Mouse (Mus musculus) neural tube, embryonic 14.5 days (tissue): ENCODE results near the gene Epha1. TPM values are rescaled to one million over a fixed set of nuclear protein-coding genes. Genes with fewer than 3 reads are reported as not detected.

Experiments used
- ATAC-seq: fragments of 200-750 bp; cut with Nextera tagmentation; 2 replicates; pipeline ENCODE4 v1.8.0; 2017; ENCODE audit warnings: low read depth, mild to moderate bottlenecking, moderate TSS enrichment, moderate library complexity
- H3K27ac ChIP-seq: fragments of 300-500 bp; sonication (generic); 2 replicates; pipeline ENCODE4 v1.5.1; 2014; ENCODE audit warnings: low read depth, mild to moderate bottlenecking, control low read depth, low read length, moderate library complexity, mixed read lengths
- H3K27me3 ChIP-seq: fragments of 300-500 bp; sonication (generic); 2 replicates; pipeline ENCODE4 v1.6.1; 2014; ENCODE audit warnings: low read length; ENCODE audit not compliant: control insufficient read depth, insufficient read depth
- H3K36me3 ChIP-seq: fragments of 300-500 bp; sonication (generic); 2 replicates; pipeline ENCODE4 v1.6.1; 2014; ENCODE audit warnings: low read length, mixed read lengths; ENCODE audit not compliant: control insufficient read depth, insufficient read depth
- H3K4me1 ChIP-seq: fragments of 300-500 bp; sonication (generic); 2 replicates; pipeline ENCODE4 v1.6.1; 2014; ENCODE audit warnings: low read length; ENCODE audit not compliant: control insufficient read depth, insufficient read depth
- H3K4me2 ChIP-seq: fragments of 300-500 bp; sonication (generic); 2 replicates; pipeline ENCODE4 v1.6.1; 2014; ENCODE audit warnings: mild to moderate bottlenecking, low read depth, low read length, control low read depth
- H3K4me3 ChIP-seq: fragments of 300-500 bp; sonication (generic); 2 replicates; pipeline ENCODE4 v1.5.1; 2014; ENCODE audit warnings: low read depth, low read length, control low read depth, mixed read lengths
- H3K9ac ChIP-seq: fragments of 300-500 bp; sonication (generic); replicated peaks from 2 replicates; pipeline ENCODE4 v1.6.1; 2014; ENCODE audit warnings: low read depth, mild to moderate bottlenecking, control low read depth, low read length, mixed read lengths
- H3K9me3 ChIP-seq: fragments of 300-500 bp; sonication (generic); 2 replicates; pipeline ENCODE4 v1.6.1; 2016; ENCODE audit warnings: low read length; ENCODE audit not compliant: control insufficient read depth
- WGBS: fragments of 180-500 bp; shearing (Covaris S2); extraction: QIAGEN DNeasy Blood & Tissue Kit; methylation state at CpG from one replicate; pipeline ENCODE4 v1.1.7; 2014; 5-methylcytosine and 5-hydroxymethylcytosine counted together
- polyA plus RNA-seq: library from polyadenylated mRNA; unstranded; fragments of >200 nt; fragmentation: Nextera tagmentation; extraction: Ambion mirVana; gene quantifications from 2 replicates; pipeline ENCODE4 v1.2.1, GENCODE M21; 2014

Gene Epha1
- polyA plus RNA-seq, 1 experiment from 2014 or later, result 0.15 TPM

GRCm38 (mm10) chr6:42395960-42396809 is 23.1 kb upstream of the Epha1 start:
- Histone ChIP-seq H3K36me3 (no peaks in the 10 kb centered on the region), H3K4me3 (no peak overlapping the region), H3K27ac (no peak overlapping the region), H3K27me3 (no peaks in the 10 kb centered on the region), H3K9me3 (no peaks in the 10 kb centered on the region), H3K9ac (no peak overlapping the region), H3K4me1 (no peaks in the 10 kb centered on the region), H3K4me2 (no peak overlapping the region)
- 73% methylated on average over 9 of the region's 9 CpGs for WGBS
- no peak for ATAC-seq

GRCm38 (mm10) chr6:42391796-42392330 is 18.8 kb upstream of the Epha1 start:
- ATAC-seq, result no peak
- no peaks in the 10 kb centered on the region for H3K36me3 ChIP-seq
- no peak overlapping the region for H3K9ac ChIP-seq
- H3K4me3 ChIP-seq, result no peak overlapping the region
- H3K9me3 ChIP-seq, result no peaks in the 10 kb centered on the region
- no peaks in the 10 kb centered on the region for H3K4me1 ChIP-seq
- 44% methylated on average over 2 of the region's 2 CpGs for WGBS
- H3K27me3 ChIP-seq, result no peaks in the 10 kb centered on the region
- no peak overlapping the region for H3K27ac ChIP-seq
- no peak overlapping the region for H3K4me2 ChIP-seq

DNA sequence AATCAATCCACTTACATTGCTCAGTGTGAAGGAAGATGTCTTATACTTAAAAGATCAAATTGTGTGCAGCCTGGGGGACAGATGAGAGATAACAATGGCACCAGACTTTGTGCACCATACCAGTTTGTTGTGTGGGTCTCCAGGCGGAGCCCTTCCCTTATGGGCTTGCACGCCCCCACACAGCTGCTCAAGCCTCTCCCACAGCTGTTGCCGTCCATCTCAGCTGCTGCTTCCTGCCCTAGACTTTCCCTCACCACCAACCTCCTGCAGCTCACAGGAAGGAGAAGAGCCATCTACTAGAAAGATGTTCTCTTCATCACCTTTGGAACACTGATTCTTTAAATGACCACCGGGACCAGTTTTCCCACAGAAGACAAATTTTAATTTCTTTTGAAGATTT is 12.6 kb upstream of the Epha1 start:
- 75% methylated on average over 4 of the region's 4 CpGs for WGBS
- Histone ChIP-seq H3K4me3 (no peak overlapping the region), H3K27ac (no peak overlapping the region), H3K9me3 (no peaks in the 10 kb centered on the region), H3K9ac (no peak overlapping the region), H3K4me2 (no peak overlapping the region), H3K27me3 (no peaks in the 10 kb centered on the region), H3K36me3 (no peaks in the 10 kb centered on the region), H3K4me1 (no peaks in the 10 kb centered on the region)
- ATAC-seq, result no peak

DNA sequence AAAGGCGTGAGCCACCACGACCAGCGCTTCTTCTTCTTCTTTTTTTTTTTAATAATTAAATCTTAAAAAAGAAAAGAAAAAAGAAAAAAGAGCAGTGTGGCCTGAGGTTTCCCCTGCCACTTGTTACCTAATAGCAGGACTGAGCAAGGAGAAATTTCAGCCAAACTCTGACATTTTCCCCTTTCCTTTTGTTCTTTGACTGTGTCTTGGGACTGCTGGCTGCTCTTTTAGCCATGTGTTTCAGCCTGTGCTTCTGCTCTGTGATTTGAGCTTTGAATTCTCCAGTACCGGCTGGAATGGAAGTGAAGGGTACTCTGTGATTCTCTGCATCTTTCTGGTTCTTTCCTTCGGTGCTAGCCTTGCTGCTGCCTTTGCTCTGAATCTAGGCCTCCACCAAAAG is 10.3 kb upstream of the Epha1 start:
- H3K36me3 ChIP-seq, result no peaks in the 10 kb centered on the region
- no peaks in the 10 kb centered on the region for H3K4me1 ChIP-seq
- H3K4me2 ChIP-seq, result no peak overlapping the region
- H3K27me3 ChIP-seq, result no peaks in the 10 kb centered on the region
- no peaks in the 10 kb centered on the region for H3K9me3 ChIP-seq
- H3K9ac ChIP-seq, result no peak overlapping the region
- ATAC-seq, result no peak
- WGBS, result 96% methylated on average over 5 of the region's 5 CpGs
- H3K4me3 ChIP-seq, result no peak overlapping the region
- H3K27ac ChIP-seq, result no peak overlapping the region

- no peak for ATAC-seq
- 60% methylated on average over 9 of the region's 9 CpGs for WGBS
- H3K27ac ChIP-seq, result no peak overlapping the region
- no peaks in the 10 kb centered on the region for H3K4me1 ChIP-seq
- H3K9ac ChIP-seq, result no peak overlapping the region
- H3K4me3 ChIP-seq, result no peak overlapping the region
- no peaks in the 10 kb centered on the region for H3K36me3 ChIP-seq
- H3K9me3 ChIP-seq, result no peaks in the 10 kb centered on the region
- no peaks in the 10 kb centered on the region for H3K27me3 ChIP-seq
- no peak overlapping the region for H3K4me2 ChIP-seq
Observed at GRCm38 (mm10) chr6:42381916-42382381, 8.9 kb upstream of the Epha1 start.

- no peaks in the 10 kb centered on the region for H3K9me3 ChIP-seq
- 16% methylated on average over 2 of the region's 2 CpGs for WGBS
- H3K4me3 ChIP-seq, result no peak overlapping the region
- H3K27ac ChIP-seq, result no peak overlapping the region
- no peaks in the 10 kb centered on the region for H3K27me3 ChIP-seq
- no peak for ATAC-seq
- H3K4me1 ChIP-seq, result no peaks in the 10 kb centered on the region
- no peak overlapping the region for H3K4me2 ChIP-seq
- no peak overlapping the region for H3K9ac ChIP-seq
- H3K36me3 ChIP-seq, result no peaks in the 10 kb centered on the region
Observed at GRCm38 (mm10) chr6:42381221-42381620, 8.2 kb upstream of the Epha1 start.

DNA sequence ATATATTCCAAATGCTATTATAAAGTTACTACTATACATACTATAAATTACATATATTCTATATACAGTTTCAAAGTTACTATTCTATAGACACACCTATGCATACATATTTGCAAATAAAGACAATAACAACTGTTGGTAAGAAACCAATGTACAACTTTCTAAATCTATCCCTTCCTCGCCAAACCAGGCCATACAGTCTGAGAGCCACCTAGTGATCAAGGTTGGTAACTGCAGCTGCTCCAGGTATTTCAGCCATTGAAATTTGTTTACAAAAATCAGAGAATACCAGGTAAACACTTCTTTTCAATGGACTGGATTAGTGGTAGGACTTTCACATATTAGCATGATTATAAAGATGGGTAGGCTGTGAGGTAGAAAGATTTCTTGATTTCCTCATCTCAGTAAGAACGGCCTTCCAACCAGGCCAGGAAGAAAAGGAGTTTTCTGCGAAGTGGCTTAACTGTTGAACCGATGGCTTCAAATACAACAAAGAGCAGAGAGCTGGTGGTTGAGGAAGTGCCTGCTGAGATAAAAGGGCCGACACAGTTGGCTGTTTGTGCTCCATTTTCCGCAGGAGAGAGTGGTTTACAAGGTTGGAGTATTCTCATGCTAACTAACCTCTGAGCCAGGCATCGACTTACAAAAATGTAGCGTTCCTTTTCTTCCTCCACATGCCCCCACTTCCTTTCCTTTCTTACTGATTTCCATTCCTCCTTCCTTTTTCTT is 7.5 kb upstream of the Epha1 start:
- Histone ChIP-seq H3K27me3 (no peaks in the 10 kb centered on the region), H3K4me1 (no peaks in the 10 kb centered on the region), H3K9ac (no peak overlapping the region), H3K36me3 (no peaks in the 10 kb centered on the region), H3K27ac (no peak overlapping the region), H3K4me3 (no peak overlapping the region), H3K9me3 (no peaks in the 10 kb centered on the region), H3K4me2 (peak overlapping the region; percentile 19; the same call in 1 of the 2 replicates)
- WGBS, result 2% methylated on average over 8 of the region's 8 CpGs
- peak; percentile 56; the same call in 1 of the 2 replicates for ATAC-seq

- H3K27me3 ChIP-seq, result no peaks in the 10 kb centered on the region
- no peaks in the 10 kb centered on the region for H3K9me3 ChIP-seq
- H3K9ac ChIP-seq, result no peak overlapping the region
- H3K4me2 ChIP-seq, result no peak overlapping the region
- WGBS, result 52% methylated on average over 3 of the region's 3 CpGs
- no peak overlapping the region for H3K4me3 ChIP-seq
- H3K36me3 ChIP-seq, result no peaks in the 10 kb centered on the region
- no peaks in the 10 kb centered on the region for H3K4me1 ChIP-seq
- no peak for ATAC-seq
- no peak overlapping the region for H3K27ac ChIP-seq
Observed at GRCm38 (mm10) chr6:42379551-42379950, 6.5 kb upstream of the Epha1 start.

- Histone ChIP-seq H3K4me3 (no peak overlapping the region), H3K27ac (no peak overlapping the region), H3K27me3 (0 out of 2 replicates have a peak, but pooled peaks cover 5% of the 10 kb centered on the region), H3K9me3 (no peaks in the 10 kb centered on the region), H3K4me1 (0 out of 2 replicates have a peak, but pooled peaks cover 4% of the 10 kb centered on the region), H3K9ac (no peak overlapping the region), H3K4me2 (no peak overlapping the region), H3K36me3 (no peaks in the 10 kb centered on the region)
- 89% methylated on average over 5 of the region's 5 CpGs for WGBS
- ATAC-seq, result no peak
Observed at GRCm38 (mm10) chr6:42377280-42377679, 4.2 kb upstream of the Epha1 start.
